Mouse (Mus musculus): ENCODE data around the gene Rflna. TPM values are rescaled to one million over a fixed set of nuclear protein-coding genes. Genes with fewer than 3 reads are reported as not detected.

Rflna gene
- polyA plus RNA-seq, 1 experiment: 4.5 TPM

- no peak overlapping the region for H3K27ac ChIP-seq (ENCODE audit: control insufficient read depth, insufficient read depth, low read length)
- TF ChIP-seq CTCF (IDR thresholded peaks at IDR 0.05; ENCODE audit: borderline replicate concordance, control insufficient read depth, extremely low read depth, insufficient read depth, low read length, poor library complexity) (no peak), POLR2A (IDR thresholded peaks at IDR 0.05; ENCODE audit: control insufficient read depth, extremely low read depth, insufficient read depth, low read length, poor library complexity) (no peak)
- 23% methylated on average over 3 of the region's 3 CpGs for WGBS
- no peak overlapping the region for H3K4me3 ChIP-seq (ENCODE audit: control insufficient read depth, insufficient read depth, low read length)
- peaks cover 24% of the 10 kb centered on the region for H3K4me1 ChIP-seq (replicated peaks; ENCODE audit: control insufficient read depth, insufficient read depth, low read length)
- H3K36me3 ChIP-seq (ENCODE audit: control insufficient read depth, insufficient read depth, low read length): 0 out of 2 replicates have a peak, but pooled peaks cover 4% of the 10 kb centered on the region
- DNase-seq: no peak
- H3K27me3 ChIP-seq (ENCODE audit: control insufficient read depth, insufficient read depth, low read length): no peaks in the 10 kb centered on the region
These were observed 12.0 kb downstream of the Rflna start for GRCm38 (mm10) chr5:125015066-125015465.

GRCm38 (mm10) chr5:125015576-125015975, 12.6 kb downstream of the Rflna start:
- Histone ChIP-seq H3K27me3 (ENCODE audit: control insufficient read depth, insufficient read depth, low read length) (no peaks in the 10 kb centered on the region), H3K36me3 (ENCODE audit: control insufficient read depth, insufficient read depth, low read length) (0 out of 2 replicates have a peak, but pooled peaks cover 4% of the 10 kb centered on the region), H3K4me1 (replicated peaks; ENCODE audit: control insufficient read depth, insufficient read depth, low read length) (peaks cover 24% of the 10 kb centered on the region), H3K4me3 (ENCODE audit: control insufficient read depth, insufficient read depth, low read length) (no peak overlapping the region), H3K27ac (ENCODE audit: control insufficient read depth, insufficient read depth, low read length) (no peak overlapping the region)
- 62% methylated on average over 9 of the region's 9 CpGs for WGBS
- DNase-seq: no peak
- TF ChIP-seq CTCF (IDR thresholded peaks at IDR 0.05; ENCODE audit: borderline replicate concordance, control insufficient read depth, extremely low read depth, insufficient read depth, low read length, poor library complexity) (no peak), POLR2A (IDR thresholded peaks at IDR 0.05; ENCODE audit: control insufficient read depth, extremely low read depth, insufficient read depth, low read length, poor library complexity) (no peak)

- no peaks in the 10 kb centered on the region for H3K27me3 ChIP-seq (ENCODE audit: control insufficient read depth, insufficient read depth, low read length)
- 75% methylated on average over 17 of the region's 17 CpGs for WGBS
- TF ChIP-seq POLR2A (IDR thresholded peaks at IDR 0.05; ENCODE audit: control insufficient read depth, extremely low read depth, insufficient read depth, low read length, poor library complexity): no peak
- no peak for TF ChIP-seq CTCF (IDR thresholded peaks at IDR 0.05; ENCODE audit: borderline replicate concordance, control insufficient read depth, extremely low read depth, insufficient read depth, low read length, poor library complexity)
- H3K27ac ChIP-seq (ENCODE audit: control insufficient read depth, insufficient read depth, low read length): no peak overlapping the region
- no peak overlapping the region for H3K4me3 ChIP-seq (ENCODE audit: control insufficient read depth, insufficient read depth, low read length)
- peaks cover 24% of the 10 kb centered on the region for H3K4me1 ChIP-seq (replicated peaks; ENCODE audit: control insufficient read depth, insufficient read depth, low read length)
- H3K36me3 ChIP-seq (ENCODE audit: control insufficient read depth, insufficient read depth, low read length): 0 out of 2 replicates have a peak, but pooled peaks cover 4% of the 10 kb centered on the region
- DNase-seq: peak; percentile 21
These were observed 13.6 kb downstream of the Rflna start for GRCm38 (mm10) chr5:125016421-125017242.

GRCm38 (mm10) chr5:125017332-125017731, 14.3 kb downstream of the Rflna start:
- TF ChIP-seq CTCF (IDR thresholded peaks at IDR 0.05; ENCODE audit: borderline replicate concordance, control insufficient read depth, extremely low read depth, insufficient read depth, low read length, poor library complexity): no peak
- no peak for TF ChIP-seq POLR2A (IDR thresholded peaks at IDR 0.05; ENCODE audit: control insufficient read depth, extremely low read depth, insufficient read depth, low read length, poor library complexity)
- H3K4me1 ChIP-seq (replicated peaks; ENCODE audit: control insufficient read depth, insufficient read depth, low read length): peaks cover 24% of the 10 kb centered on the region
- DNase-seq: no peak
- H3K4me3 ChIP-seq (ENCODE audit: control insufficient read depth, insufficient read depth, low read length): no peak overlapping the region
- H3K27ac ChIP-seq (ENCODE audit: control insufficient read depth, insufficient read depth, low read length): no peak overlapping the region
- WGBS: 91% methylated on average over 15 of the region's 15 CpGs
- no peaks in the 10 kb centered on the region for H3K27me3 ChIP-seq (ENCODE audit: control insufficient read depth, insufficient read depth, low read length)
- H3K36me3 ChIP-seq (ENCODE audit: control insufficient read depth, insufficient read depth, low read length): 0 out of 2 replicates have a peak, but pooled peaks cover 4% of the 10 kb centered on the region

GRCm38 (mm10) chr5:125019099-125019498, 16.1 kb downstream of the Rflna start:
- H3K4me1 ChIP-seq (replicated peaks; ENCODE audit: control insufficient read depth, insufficient read depth, low read length): peaks cover 24% of the 10 kb centered on the region
- no peak overlapping the region for H3K4me3 ChIP-seq (ENCODE audit: control insufficient read depth, insufficient read depth, low read length)
- 0 out of 2 replicates have a peak, but pooled peaks cover 13% of the 10 kb centered on the region for H3K36me3 ChIP-seq (ENCODE audit: control insufficient read depth, insufficient read depth, low read length)
- no peak for TF ChIP-seq CTCF (IDR thresholded peaks at IDR 0.05; ENCODE audit: borderline replicate concordance, control insufficient read depth, extremely low read depth, insufficient read depth, low read length, poor library complexity)
- no peak for TF ChIP-seq POLR2A (IDR thresholded peaks at IDR 0.05; ENCODE audit: control insufficient read depth, extremely low read depth, insufficient read depth, low read length, poor library complexity)
- no peaks in the 10 kb centered on the region for H3K27me3 ChIP-seq (ENCODE audit: control insufficient read depth, insufficient read depth, low read length)
- no peak for DNase-seq
- no peak overlapping the region for H3K27ac ChIP-seq (ENCODE audit: control insufficient read depth, insufficient read depth, low read length)
- WGBS: 97% methylated on average over 5 of the region's 5 CpGs

- 86% methylated on average over 11 of the region's 11 CpGs for WGBS
- DNase-seq: no peak
- H3K4me1 ChIP-seq (replicated peaks; ENCODE audit: control insufficient read depth, insufficient read depth, low read length): peaks cover 9% of the 10 kb centered on the region
- H3K36me3 ChIP-seq (ENCODE audit: control insufficient read depth, insufficient read depth, low read length): peaks cover 29% of the 10 kb centered on the region
- H3K4me3 ChIP-seq (ENCODE audit: control insufficient read depth, insufficient read depth, low read length): no peak overlapping the region
- TF ChIP-seq POLR2A (IDR thresholded peaks at IDR 0.05; ENCODE audit: control insufficient read depth, extremely low read depth, insufficient read depth, low read length, poor library complexity) (no peak), CTCF (IDR thresholded peaks at IDR 0.05; ENCODE audit: borderline replicate concordance, control insufficient read depth, extremely low read depth, insufficient read depth, low read length, poor library complexity) (no peak)
- H3K27me3 ChIP-seq (ENCODE audit: control insufficient read depth, insufficient read depth, low read length): no peaks in the 10 kb centered on the region
- no peak overlapping the region for H3K27ac ChIP-seq (ENCODE audit: control insufficient read depth, insufficient read depth, low read length)
These were observed 18.3 kb downstream of the Rflna start for GRCm38 (mm10) chr5:125021298-125021697.

Measured in thymus, adult 2 months (tissue).